Mouse (Mus musculus) right cerebral cortex, adult 18-20 months (tissue): ENCODE results near the gene Dmrta1.
"Not testable (repeated sequence)": the region's sequence is repeated elsewhere in the genome, so short reads cannot be mapped to it uniquely, and the experiment has no call there.

Experiments used
- DNase-seq: peaks from one replicate; pipeline ENCODE4 v3.0.0; 2022; ENCODE audit warnings: mixed read lengths

The Dmrta1 gene

DNA sequence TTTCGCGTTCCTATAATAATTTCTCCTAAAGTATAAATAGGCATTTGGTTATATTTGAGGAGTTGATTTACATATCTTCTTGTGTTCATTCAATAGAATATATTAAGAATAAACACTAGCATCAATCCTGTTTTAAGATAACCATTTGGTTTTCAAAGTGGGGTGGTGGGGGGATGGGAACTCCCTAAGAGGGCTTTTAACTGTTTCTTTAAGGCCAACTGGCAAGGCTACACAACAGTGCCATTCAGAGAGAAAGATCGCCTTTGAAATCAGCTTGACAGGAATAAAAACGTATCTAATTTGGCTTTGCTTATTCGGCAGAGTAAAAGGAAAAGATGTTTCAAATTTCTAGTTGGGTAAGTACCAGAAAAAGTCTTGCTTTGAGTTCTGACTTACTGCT is at the start of gene Dmrta1:
Gene Dmrta1 (plus strand): TSS at position 242 of the 400 bp plus-strand sequence.
- DNase-seq: no peak

DNA sequence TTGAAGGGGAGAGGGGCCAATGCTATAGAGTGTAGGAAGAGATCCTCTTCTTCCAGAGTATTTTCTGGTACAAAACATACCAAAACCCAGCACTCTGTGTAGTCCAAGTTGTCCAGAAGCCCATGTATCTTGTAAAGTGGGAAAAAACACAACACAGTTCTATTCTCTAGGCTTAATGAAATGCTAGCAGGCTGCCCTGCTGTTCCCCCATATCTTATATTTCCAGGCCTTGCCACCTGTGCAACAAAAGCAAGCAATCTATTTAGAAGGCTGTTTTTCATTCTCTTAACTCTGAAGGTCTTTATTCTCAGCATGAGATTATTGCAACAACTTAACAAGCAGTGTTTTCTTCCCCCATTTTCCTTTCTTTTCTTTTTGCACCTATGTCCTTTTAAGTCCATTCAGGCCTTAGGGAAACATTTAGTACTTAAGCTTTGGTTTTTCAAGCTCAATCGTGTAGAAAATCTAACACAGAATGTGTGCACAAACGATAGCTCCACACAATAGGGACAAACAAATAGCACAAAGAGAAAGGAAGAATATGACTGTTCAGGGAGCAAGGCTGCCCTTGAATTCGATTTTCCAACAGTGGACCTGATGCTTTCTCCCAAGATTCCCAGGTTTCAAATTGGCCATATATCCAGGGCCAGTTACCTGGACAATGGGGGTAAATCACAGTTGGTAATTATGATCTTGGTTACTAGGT is 48.7 kb upstream of the Dmrta1 start:
- DNase-seq: no peak

DNA sequence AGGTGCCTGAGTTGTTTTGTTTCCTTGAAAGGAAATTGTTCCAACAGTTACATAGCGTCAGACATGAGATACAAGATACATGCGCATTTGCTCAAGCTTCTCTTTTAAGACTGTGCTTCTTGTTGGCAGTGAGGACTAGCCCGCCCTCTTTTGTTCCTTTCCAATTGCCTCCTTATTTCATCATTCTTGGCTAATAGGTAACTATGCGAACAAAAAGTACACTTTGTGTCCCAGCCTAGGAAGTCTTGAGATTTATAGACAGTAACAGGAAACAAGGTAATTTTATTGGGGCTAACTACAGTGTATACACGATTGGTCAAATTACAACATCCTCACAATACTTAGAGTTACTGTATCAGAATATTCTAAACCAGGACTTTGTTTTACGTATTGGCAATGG is 47.7 kb upstream of the Dmrta1 start:
- no peak for DNase-seq

DNA sequence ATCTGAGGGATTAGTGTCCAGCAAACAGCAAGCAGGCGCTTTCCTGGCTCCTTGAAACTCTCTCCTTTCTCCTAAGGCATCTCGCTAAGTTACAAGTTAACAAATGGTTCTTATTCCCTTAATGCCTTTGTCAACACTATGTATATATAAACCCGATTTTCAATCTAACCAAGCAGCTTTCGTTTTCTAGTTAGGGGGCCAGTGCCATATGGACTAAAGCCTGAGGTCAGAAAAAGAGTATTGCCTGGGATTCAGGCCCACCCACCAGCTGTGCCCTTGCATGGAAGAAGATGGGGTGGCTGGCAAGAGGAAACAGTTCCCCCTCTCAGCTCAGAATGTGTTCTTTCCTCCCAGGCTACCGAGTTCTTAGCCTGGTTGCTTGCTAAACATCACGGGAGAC is 40.6 kb upstream of the Dmrta1 start:
- no peak for DNase-seq

DNA sequence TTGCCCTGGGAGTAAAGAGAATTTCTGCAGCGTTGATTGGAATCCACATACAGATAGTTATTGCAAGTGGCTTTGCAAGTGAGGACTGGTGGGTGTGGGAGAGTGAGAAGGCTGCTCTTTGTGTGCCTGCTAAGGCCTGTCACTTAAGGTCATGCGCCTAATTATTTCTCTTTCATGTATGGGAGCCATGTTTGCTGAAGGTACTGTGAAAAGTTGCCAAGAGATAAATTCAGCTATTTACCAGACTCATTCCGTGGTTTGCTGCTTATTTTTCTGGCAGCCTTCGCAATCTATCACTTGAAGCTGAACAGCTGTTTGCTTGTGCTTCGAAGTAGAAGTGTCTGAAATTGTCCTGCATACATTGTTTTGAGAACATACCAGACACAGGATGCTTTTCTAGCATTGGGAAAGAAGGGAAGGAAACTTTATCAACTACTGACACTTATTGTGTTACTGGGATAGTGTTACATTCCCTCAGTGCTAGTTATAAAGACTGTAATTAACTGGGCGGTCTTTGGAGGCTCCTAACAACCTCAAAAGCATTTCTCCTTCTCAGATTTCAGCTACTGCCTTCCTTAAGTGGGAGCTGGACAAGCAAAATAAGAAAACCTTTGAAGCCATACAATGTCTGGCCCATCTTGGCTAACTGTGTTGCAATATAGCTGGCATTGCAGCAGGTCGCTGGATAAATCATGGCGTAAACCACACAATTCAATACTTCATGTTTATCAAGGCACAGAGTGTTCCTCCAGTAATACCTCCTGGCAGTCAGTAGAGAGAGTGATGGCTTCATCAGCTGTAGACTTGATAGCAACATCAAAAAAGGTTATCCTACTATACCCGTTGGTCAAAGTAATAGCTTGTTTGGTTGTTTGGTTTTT is 34.8 kb upstream of the Dmrta1 start:
- no peak for DNase-seq

DNA sequence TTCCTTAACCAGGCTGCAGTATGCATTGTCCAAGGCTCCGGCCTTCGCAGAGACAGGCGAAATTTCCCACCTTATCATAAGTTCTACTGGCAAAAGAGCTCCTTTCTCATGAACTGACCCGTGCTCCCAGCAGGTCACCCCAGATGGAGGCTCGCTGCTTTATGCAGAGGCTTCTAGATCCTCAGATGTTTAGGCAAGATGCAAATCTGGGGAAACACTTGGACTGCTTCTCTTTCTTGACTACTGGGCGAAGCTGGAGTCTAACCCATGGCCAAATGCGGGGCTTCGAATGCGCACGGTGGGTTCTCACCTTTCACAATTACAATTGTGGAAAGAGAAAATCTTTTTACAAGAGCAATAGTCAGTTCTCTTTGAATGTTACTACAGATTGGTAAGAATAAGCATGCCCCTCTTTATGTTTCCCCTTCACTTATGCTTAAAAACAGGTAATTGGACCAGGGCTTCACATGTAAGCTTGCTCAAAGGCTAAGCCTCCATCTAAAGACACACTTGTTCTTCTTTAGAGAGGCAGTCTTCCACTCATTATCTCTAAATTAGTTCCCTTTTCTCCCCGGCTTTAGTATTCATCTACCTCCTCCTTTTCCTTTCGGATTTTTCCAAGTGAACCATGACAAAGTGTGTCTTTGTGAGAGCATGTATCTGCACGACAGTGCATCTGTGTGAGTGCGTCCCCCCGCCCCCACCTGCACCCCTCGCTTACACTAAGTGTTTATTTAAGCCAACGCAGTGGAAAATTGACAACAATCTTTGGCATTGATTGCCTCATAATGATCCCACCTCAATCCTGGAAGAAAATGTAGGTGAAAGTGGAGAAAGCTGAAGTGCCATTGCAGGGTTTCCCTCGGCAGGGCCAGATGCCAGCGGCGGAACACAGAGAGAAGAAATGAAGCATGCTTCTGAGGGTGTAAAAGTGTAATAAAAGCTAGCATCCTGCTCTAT is 28.6 kb upstream of the Dmrta1 start:
- DNase-seq: no peak

DNA sequence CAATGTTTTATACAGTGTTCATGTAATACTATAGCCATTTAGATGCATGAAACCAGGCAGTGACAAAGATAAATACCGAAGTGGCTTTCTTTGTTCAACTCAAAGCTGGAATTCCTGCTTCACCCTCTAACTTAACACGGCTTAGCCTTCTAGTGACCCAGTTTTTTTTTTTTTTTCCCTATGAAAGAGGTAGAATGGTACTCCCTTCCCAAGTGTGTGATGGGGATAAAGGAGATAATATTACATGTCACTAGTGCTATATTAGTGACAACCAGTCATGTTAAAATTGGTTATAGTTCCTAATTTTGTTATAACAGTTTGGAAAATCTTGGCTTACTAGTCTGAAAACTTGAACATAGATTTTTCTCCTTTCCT is 27.9 kb upstream of the Dmrta1 start:
- DNase-seq: no peak

DNA sequence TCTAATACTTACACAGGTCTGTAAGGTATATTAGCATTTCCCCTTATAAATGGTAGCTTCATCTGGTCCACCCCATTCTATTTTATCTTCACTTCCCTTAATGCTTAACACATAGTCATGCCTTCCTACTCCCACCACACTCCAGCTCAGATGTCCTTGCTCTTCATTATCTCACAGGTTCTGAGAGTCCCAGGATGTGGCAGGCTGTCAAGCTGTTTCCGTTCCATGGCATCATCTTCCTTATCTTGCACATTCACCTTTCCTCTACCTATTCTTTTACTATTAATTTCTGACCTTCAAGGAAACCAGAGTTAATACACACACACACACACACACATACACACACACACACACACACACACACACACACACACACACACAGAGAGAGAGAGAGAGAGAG is 27.5 kb upstream of the Dmrta1 start:
- no peak for DNase-seq

DNA sequence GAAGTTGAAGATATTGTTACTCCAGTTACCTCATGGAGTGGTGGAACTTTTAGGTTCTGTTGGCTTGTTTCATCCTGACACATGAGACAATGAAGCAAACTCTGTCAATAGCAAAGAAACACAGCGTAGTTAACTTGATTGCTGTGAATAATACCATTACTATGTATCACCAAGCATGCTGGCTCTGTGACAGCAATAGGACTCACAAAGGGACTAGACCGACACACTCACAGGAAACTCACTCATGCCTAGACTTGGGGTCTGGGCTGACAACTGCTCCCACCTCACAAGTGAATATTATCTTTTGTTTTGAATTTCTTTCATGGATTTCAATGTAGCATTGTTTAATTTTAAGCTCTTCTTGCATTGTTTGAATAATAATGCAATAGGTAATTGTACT is 15.8 kb upstream of the Dmrta1 start:
- no peak for DNase-seq

DNA sequence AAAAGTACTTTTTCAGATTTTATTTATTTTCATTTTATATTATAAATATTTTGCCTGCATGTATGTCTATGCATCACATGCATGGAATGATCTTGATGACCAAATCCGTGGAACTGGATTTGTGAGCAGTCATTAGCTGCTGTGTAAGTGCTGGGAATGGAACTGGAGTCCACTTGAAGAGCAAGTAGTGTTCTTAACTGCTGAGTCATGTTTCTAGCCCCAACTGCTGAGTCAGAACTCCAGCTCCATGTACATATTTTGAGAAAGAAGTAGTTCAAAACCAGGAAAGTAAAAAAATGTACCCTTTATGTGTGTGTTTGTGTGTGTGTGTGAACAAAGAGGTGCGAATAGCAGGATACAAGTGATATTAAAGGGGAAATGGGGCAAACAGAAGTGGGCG is 4.5 kb upstream of the Dmrta1 start:
- DNase-seq: no peak

DNA sequence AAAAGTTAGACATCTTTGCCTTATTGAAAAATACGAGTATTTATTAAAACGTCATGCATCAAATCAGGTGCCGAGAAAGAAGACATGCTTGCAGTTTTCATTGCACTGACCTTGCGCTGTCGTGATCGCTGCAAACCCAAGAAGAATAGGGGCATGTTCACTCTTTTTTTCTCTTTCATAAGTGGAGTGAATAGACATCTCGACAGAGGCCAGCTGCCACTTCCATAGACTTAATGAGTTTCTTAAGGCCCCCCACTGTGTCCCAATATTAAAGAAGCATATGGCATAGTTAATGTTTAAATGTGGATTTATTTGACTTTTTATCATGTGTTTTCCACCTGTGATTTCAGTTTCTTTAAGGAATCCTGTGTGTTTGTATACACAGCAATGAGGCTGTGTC is 1.3 kb upstream of the Dmrta1 start:
- no peak for DNase-seq

DNA sequence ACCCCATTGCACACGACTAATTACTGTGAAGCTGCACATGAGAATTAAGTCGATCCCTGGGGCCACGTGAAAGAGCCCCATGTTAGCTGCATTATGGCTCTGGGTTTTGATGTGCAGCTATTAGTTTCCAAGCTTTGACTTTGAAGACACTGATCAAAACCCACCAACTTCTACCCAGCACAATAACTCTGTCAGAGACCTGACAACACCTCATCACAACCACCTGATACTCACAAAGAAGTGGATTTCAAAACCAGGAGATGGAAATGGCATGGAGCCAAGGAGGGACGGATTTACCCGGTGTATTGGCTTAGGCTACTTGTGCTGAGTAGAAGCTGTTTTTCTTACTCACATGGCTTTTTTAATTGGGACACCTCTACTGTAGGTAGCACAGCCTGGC is 523 bp upstream of the Dmrta1 start:
- no peak for DNase-seq

DNA sequence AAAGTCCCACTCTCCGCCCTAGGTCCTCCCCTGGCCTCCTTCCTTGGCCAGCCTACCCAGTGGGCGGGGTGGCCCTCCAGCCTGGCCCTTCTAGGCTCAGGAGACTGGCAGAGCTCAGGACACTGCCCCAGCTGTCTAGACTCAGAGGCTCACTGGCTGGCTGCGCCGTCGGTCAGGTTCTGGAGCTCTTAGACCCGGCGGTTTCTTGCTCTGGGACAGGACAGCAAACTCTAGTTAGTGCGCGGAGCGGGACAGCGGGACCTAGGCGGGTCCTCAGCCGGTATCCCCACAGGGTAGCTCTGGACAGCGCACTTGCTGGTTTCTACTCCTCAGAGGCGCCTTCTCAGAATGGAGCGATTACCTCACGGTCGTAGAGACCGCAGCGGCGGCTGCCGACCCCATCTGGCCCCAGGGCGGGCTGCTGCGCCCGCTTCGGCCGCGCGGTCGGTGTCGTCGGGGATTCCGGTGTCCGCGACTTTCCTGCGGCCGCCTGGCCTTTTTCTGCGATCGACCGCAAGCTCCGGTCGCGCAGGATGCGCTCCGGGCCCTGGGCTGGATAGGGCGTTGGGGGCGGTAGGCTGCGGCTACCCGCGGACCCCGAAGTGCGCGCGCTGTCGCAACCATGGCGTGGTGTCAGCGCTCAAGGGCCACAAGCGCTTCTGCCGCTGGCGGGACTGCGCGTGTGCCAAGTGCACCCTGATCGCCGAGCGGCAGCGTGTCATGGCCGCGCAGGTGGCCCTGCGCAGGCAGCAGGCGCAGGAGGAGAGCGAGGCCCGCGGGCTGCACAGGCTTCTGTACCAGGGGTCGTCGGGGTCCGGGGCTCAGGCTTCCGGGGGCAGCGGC is 8.9 kb downstream of the Dmrta1 start:
- DNase-seq: no peak

DNA sequence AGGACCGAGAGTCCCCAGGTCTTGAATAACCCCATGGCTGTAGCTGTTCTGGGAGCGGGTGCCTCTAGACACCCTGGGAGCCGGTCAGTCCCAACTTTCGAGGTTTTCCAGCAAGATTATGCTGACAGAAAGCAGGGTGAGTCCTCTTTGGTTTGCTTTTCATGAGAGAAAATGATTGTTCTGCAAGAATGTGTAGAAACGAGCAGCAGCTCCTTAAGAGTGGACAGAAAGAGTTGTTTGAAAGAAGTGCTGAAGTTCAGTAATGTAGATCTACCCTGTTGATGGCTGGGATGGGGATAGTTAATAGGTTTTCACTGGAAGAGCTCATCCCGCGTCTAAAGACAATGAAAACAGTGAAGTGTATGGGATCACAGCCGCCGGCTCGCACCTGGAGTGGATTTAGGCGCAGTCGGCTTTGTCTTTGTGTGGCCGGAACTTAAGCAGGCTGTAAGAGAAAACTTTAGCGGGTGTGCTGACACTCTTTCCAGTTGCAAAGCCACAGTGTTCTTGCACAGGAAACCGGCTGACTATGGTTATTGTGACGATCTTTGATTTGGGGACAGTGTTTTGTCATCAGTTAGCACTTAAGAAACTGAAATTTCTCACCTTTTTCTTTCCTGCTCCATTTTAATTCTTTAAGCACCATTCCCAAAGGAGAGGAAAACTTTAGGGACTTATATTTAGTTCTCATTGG is 9.7 kb downstream of the Dmrta1 start:
- no peak for DNase-seq

DNA sequence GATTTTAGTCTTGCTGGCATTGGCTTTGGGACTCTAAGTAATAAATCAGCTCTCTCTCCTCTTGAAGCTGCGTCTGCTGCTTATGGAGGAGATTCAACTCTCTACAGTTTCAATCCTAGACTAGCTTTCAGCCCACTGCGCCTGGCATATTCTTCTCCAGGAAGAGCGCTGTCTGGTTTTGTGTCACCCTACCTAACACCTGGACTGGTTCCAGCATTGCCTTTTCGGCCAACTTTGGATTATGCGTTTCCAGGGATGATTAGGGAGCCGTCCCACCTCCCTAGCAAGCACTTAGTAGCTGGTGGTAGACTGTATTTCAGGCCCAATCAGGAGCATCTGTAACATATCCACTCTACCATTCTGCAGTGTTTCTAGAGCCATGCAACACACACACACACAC is 12.7 kb downstream of the Dmrta1 start:
- DNase-seq: no peak

DNA sequence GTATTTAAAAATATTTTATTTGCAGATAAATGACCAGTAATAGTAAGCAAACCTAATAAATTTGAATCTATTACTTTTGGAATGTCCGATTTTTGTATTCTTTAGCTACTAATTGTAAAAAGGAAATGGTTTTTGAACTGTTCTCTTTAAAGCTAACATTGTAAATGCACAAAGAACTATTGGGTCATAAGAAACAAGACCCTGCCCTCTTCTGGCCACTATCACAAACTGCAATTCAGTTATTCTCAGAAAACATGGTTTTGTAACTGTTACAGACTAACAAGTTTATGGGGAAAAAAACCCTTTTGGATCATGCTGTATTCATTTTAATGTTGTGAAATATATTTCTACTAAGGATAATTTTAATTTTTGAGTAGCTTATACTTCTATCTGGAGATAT is 13.5 kb downstream of the Dmrta1 start:
- no peak for DNase-seq

DNA sequence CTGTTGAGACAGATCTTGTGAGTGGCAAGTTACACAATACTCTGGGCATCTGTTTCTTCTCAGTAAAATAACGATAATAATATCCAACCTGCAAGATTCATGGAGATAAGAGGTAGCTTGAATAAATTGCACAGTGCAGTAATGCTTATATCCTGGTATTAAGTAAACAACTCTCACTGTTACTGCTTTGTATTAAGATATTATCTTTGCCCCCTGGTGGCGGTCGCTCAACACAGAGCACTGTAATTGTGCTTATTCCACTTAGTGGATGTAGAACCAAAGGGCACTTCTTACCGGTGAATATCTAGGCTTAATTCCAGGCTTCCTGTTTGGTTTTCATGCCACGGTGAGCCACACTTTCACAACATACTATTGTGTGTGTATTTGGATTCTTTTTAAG is 16.4 kb downstream of the Dmrta1 start:
- no peak for DNase-seq

DNA sequence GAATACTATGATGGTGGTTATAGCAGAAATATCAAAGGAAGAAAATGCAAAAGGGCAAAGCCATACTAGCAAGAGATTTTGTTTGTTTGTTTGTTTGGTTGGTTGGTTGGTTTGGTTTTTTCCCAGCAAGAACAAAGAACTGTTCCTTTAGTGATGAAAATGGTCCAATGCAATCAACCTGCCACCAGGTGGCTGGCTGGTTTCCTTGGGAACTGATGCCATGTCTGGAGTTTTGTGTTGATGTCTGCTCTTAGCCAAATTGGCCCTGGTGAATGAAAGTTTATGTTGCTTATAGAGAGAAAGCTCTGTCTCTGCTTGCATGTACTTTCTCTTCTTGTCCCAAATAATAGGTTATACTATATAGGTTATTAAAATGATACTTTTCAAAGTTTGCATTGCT is 18.7 kb downstream of the Dmrta1 start:
- DNase-seq: no peak

DNA sequence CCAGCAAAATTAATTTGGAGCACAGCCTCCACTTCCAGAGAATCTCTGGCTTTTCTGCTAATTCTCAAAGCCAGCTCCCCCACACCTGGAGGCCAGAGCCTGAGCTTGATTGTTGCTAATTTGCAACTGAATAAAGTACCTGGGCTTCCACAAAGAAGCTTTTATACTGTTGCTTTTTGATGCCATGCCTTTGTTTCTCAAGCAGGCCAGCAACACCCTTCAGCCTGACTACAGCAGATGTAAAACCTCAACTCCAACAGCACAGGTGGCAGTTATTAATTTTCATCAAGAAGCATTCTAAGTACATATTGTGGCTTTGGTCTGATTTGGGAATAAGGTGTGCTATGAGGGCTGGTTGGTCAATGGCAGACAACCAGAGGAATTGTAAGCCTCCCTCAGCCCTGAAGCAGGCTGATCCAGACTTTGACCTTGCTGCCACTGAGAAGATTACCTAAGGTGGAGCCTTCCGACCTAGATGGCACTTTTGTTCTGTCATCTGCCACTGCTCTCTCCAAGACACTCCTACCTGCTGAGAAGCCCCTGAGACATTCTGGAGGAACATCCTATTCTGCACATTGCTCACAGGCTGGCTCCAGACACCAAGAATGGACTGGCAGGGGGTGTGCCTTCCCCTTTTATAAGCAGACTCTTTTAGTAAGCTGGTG is 44.4 kb downstream of the Dmrta1 start:
- not testable (repeated sequence) for DNase-seq
